Mouse (Mus musculus) liver, embryonic 16.5 days (tissue): ENCODE data around the gene Colca2. TPM values are rescaled to one million over a fixed set of nuclear protein-coding genes. Genes with fewer than 3 reads are reported as not detected.
A peak's percentile ranks its signal among the peaks of the same experiment; 100 is the strongest.

Source experiments
- ATAC-seq: fragments of 200-750 bp; cut with Nextera tagmentation; 2 replicates; pipeline ENCODE4 v1.8.0; 2017; ENCODE audit warnings: low read depth, mild to moderate bottlenecking, moderate number of reproducible peaks, moderate library complexity
- H3K27ac ChIP-seq: fragments of 300-500 bp; sonication (generic); 2 replicates; pipeline ENCODE4 v1.5.1; 2014; ENCODE audit warnings: mild to moderate bottlenecking, low read length
- H3K27me3 ChIP-seq: fragments of 300-500 bp; sonication (generic); 2 replicates; pipeline ENCODE4 v1.6.1; 2014; ENCODE audit warnings: low read depth, low read length, mixed read lengths; ENCODE audit not compliant: control insufficient read depth, insufficient read depth
- H3K36me3 ChIP-seq: fragments of 300-500 bp; sonication (generic); 2 replicates; pipeline ENCODE4 v1.6.1; 2014; ENCODE audit warnings: mild to moderate bottlenecking; ENCODE audit not compliant: control insufficient read depth, insufficient read depth
- H3K4me1 ChIP-seq: fragments of 300-500 bp; sonication (generic); 2 replicates; pipeline ENCODE4 v1.6.1; 2014; ENCODE audit warnings: low read depth, low read length, mixed read lengths; ENCODE audit not compliant: control insufficient read depth
- H3K4me2 ChIP-seq: fragments of 300-500 bp; sonication (generic); 2 replicates; pipeline ENCODE4 v1.6.1; 2014; ENCODE audit warnings: low read depth, low read length, mixed read lengths
- H3K4me3 ChIP-seq: fragments of 300-500 bp; sonication (generic); 2 replicates; pipeline ENCODE4 v1.5.1; 2014; ENCODE audit warnings: low read depth, mild to moderate bottlenecking, low read length
- H3K9ac ChIP-seq: fragments of 300-500 bp; sonication (generic); 2 replicates; pipeline ENCODE4 v1.6.1; 2014; ENCODE audit warnings: low read depth, low read length
- H3K9me3 ChIP-seq: fragments of 300-500 bp; sonication (generic); replicated peaks from 2 replicates; pipeline ENCODE4 v1.6.1; 2016; ENCODE audit warnings: low read length; ENCODE audit not compliant: control insufficient read depth
- WGBS: fragments of 180-500 bp; shearing (Covaris S2); extraction: QIAGEN DNeasy Blood & Tissue Kit; methylation state at CpG from one replicate; pipeline ENCODE4 v1.1.7; 2014; ENCODE audit not compliant: insufficient replicate concordance; 5-methylcytosine and 5-hydroxymethylcytosine counted together
- polyA plus RNA-seq: library from polyadenylated mRNA; unstranded; fragments of >200 nt; fragmentation: Nextera tagmentation; extraction: Ambion mirVana; gene quantifications from 2 replicates; pipeline ENCODE4 v1.2.1, GENCODE M21; 2015

Gene Colca2
- polyA plus RNA-seq, 1 experiment from 2014 or later, result 0.24 TPM

GRCm38 (mm10) chr9:51277834-51278498 lies 403 bp downstream of the Colca2 start:
- ATAC-seq, result no peak
- Histone ChIP-seq H3K9ac (no peak overlapping the region), H3K27me3 (peaks cover 25% of the 10 kb centered on the region), H3K4me1 (no peaks in the 10 kb centered on the region), H3K36me3 (no peaks in the 10 kb centered on the region), H3K9me3 (no peaks in the 10 kb centered on the region), H3K4me2 (peak overlapping the region; percentile 64), H3K4me3 (peak overlapping the region; percentile 56), H3K27ac (no peak overlapping the region)
- 28% methylated on average over 13 of the region's 13 CpGs for WGBS

GRCm38 (mm10) chr9:51274678-51275077 lies 3.7 kb downstream of the Colca2 start:
- no peak overlapping the region for H3K9ac ChIP-seq
- no peak for ATAC-seq
- H3K36me3 ChIP-seq, result no peaks in the 10 kb centered on the region
- no peaks in the 10 kb centered on the region for H3K4me1 ChIP-seq
- peaks cover 18% of the 10 kb centered on the region for H3K27me3 ChIP-seq
- 19% methylated on average over 4 of the region's 4 CpGs for WGBS
- no peak overlapping the region for H3K27ac ChIP-seq
- no peaks in the 10 kb centered on the region for H3K9me3 ChIP-seq
- H3K4me2 ChIP-seq, result no peak overlapping the region
- H3K4me3 ChIP-seq, result no peak overlapping the region

GRCm38 (mm10) chr9:51273581-51274154 lies 4.7 kb downstream of the Colca2 start:
- no peak overlapping the region for H3K4me3 ChIP-seq
- no peak overlapping the region for H3K9ac ChIP-seq
- H3K27me3 ChIP-seq, result peaks cover 8% of the 10 kb centered on the region
- 20% methylated on average over 9 of the region's 9 CpGs for WGBS
- ATAC-seq, result no peak
- no peaks in the 10 kb centered on the region for H3K36me3 ChIP-seq
- no peak overlapping the region for H3K27ac ChIP-seq
- no peaks in the 10 kb centered on the region for H3K9me3 ChIP-seq
- H3K4me1 ChIP-seq, result no peaks in the 10 kb centered on the region
- H3K4me2 ChIP-seq, result no peak overlapping the region

GRCm38 (mm10) chr9:51272102-51272501 lies 6.3 kb downstream of the Colca2 start:
- Histone ChIP-seq H3K27me3 (no peaks in the 10 kb centered on the region), H3K4me3 (no peak overlapping the region), H3K4me2 (no peak overlapping the region), H3K27ac (no peak overlapping the region), H3K9ac (no peak overlapping the region), H3K4me1 (no peaks in the 10 kb centered on the region), H3K36me3 (no peaks in the 10 kb centered on the region), H3K9me3 (no peaks in the 10 kb centered on the region)
- no peak for ATAC-seq
- 37% methylated on average over 5 of the region's 5 CpGs for WGBS

- Histone ChIP-seq H3K27me3 (no peaks in the 10 kb centered on the region), H3K9me3 (no peaks in the 10 kb centered on the region), H3K9ac (no peak overlapping the region), H3K4me2 (no peak overlapping the region), H3K4me1 (no peaks in the 10 kb centered on the region), H3K27ac (no peak overlapping the region), H3K36me3 (no peaks in the 10 kb centered on the region), H3K4me3 (no peak overlapping the region)
- no peak for ATAC-seq
- WGBS, result 62% methylated on average over 8 of the region's 8 CpGs
These were observed 7.3 kb downstream of the Colca2 start for GRCm38 (mm10) chr9:51271073-51271472.

- Histone ChIP-seq H3K4me2 (no peak overlapping the region), H3K27ac (no peak overlapping the region), H3K4me3 (no peak overlapping the region), H3K9me3 (no peaks in the 10 kb centered on the region), H3K36me3 (no peaks in the 10 kb centered on the region), H3K9ac (no peak overlapping the region), H3K4me1 (no peaks in the 10 kb centered on the region), H3K27me3 (no peaks in the 10 kb centered on the region)
- ATAC-seq, result no peak
- 69% methylated on average over 5 of the region's 5 CpGs for WGBS
These were observed 9.5 kb downstream of the Colca2 start for GRCm38 (mm10) chr9:51268852-51269251.

- Histone ChIP-seq H3K4me3 (no peak overlapping the region), H3K27ac (no peak overlapping the region), H3K4me2 (no peak overlapping the region), H3K36me3 (no peaks in the 10 kb centered on the region), H3K4me1 (no peaks in the 10 kb centered on the region), H3K9me3 (no peaks in the 10 kb centered on the region), H3K27me3 (no peaks in the 10 kb centered on the region), H3K9ac (no peak overlapping the region)
- no peak for ATAC-seq
- 68% methylated on average over 5 of the region's 5 CpGs for WGBS
These were observed 19.9 kb downstream of the Colca2 start for GRCm38 (mm10) chr9:51258426-51258825.

- no peaks in the 10 kb centered on the region for H3K27me3 ChIP-seq
- 42% methylated on average over 4 of the region's 4 CpGs for WGBS
- no peak overlapping the region for H3K9ac ChIP-seq
- H3K9me3 ChIP-seq, result no peaks in the 10 kb centered on the region
- ATAC-seq, result no peak
- no peaks in the 10 kb centered on the region for H3K36me3 ChIP-seq
- H3K4me2 ChIP-seq, result no peak overlapping the region
- no peak overlapping the region for H3K27ac ChIP-seq
- no peak overlapping the region for H3K4me3 ChIP-seq
- H3K4me1 ChIP-seq, result no peaks in the 10 kb centered on the region
These were observed 21.4 kb downstream of the Colca2 start for GRCm38 (mm10) chr9:51256780-51257502.

- Histone ChIP-seq H3K4me2 (no peak overlapping the region), H3K27me3 (no peaks in the 10 kb centered on the region), H3K36me3 (no peaks in the 10 kb centered on the region), H3K9me3 (no peaks in the 10 kb centered on the region), H3K27ac (no peak overlapping the region), H3K4me3 (no peak overlapping the region), H3K9ac (no peak overlapping the region), H3K4me1 (no peaks in the 10 kb centered on the region)
- no peak for ATAC-seq
- 29% methylated on average over 12 of the region's 12 CpGs for WGBS
These were observed 39.5 kb downstream of the Colca2 start for GRCm38 (mm10) chr9:51238741-51239385.
